Mouse (Mus musculus) stomach, postnatal 0 days (tissue): ENCODE data around the gene Matk. TPM values are rescaled to one million over a fixed set of nuclear protein-coding genes. Genes with fewer than 3 reads are reported as not detected.

Experiments
- ATAC-seq: fragments of 200-750 bp; cut with Nextera tagmentation; 2 replicates; pipeline ENCODE4 v1.8.0; 2017; ENCODE audit not compliant: low FRiP score, low TSS enrichment
- DNase-seq: peaks from one replicate; pipeline ENCODE4 v3.0.0-alpha.2; 2016; ENCODE audit warnings: low spot score
- H3K27ac ChIP-seq: fragments of 300-500 bp; sonication (generic); replicated peaks from 2 replicates; pipeline ENCODE4 v1.5.1; 2014; ENCODE audit warnings: mild to moderate bottlenecking, control low read depth
- H3K27me3 ChIP-seq: fragments of 300-500 bp; sonication (generic); 2 replicates; pipeline ENCODE4 v1.6.1; 2014; ENCODE audit warnings: low read length; ENCODE audit not compliant: control insufficient read depth, insufficient read depth
- H3K36me3 ChIP-seq: fragments of 300-500 bp; sonication (generic); 2 replicates; pipeline ENCODE4 v1.6.1; 2014; ENCODE audit warnings: low read length, mixed read lengths; ENCODE audit not compliant: control insufficient read depth, insufficient read depth
- H3K4me1 ChIP-seq: fragments of 300-500 bp; sonication (generic); replicated peaks from 2 replicates; pipeline ENCODE4 v1.6.1; 2014; ENCODE audit warnings: antibody characterized with exemption; ENCODE audit not compliant: control insufficient read depth, insufficient read depth
- H3K4me2 ChIP-seq: fragments of 300-500 bp; sonication (generic); replicated peaks from 2 replicates; pipeline ENCODE4 v1.6.1; 2014; ENCODE audit warnings: low read depth, mild to moderate bottlenecking, control low read depth, moderate library complexity
- H3K4me3 ChIP-seq: fragments of 300-500 bp; sonication (generic); 2 replicates; pipeline ENCODE4 v1.5.1; 2014; ENCODE audit warnings: low read depth, low read length, control low read depth
- H3K9ac ChIP-seq: fragments of 300-500 bp; sonication (generic); 2 replicates; pipeline ENCODE4 v1.6.1; 2014; ENCODE audit warnings: mild to moderate bottlenecking, low read length, control low read depth, mixed read lengths
- H3K9me3 ChIP-seq: fragments of 300-500 bp; sonication (generic); 2 replicates; pipeline ENCODE4 v1.6.1; 2016; ENCODE audit warnings: low read length; ENCODE audit not compliant: control insufficient read depth
- CTCF ChIP-seq: IDR thresholded peaks from 2 replicates; pipeline ENCODE4 v1.5.1; 2016; ENCODE audit warnings: antibody characterized with exemption, low read depth, mild to moderate bottlenecking, moderate library complexity
- EP300 ChIP-seq: optimal IDR thresholded peaks from 2 replicates; pipeline ENCODE3; 2016; ENCODE audit warnings: antibody characterized with exemption
- WGBS: fragments of 180-500 bp; shearing (Covaris S2); extraction: QIAGEN DNeasy Blood & Tissue Kit; methylation state at CpG from one replicate; pipeline ENCODE4 v1.1.7; 2014; 5-methylcytosine and 5-hydroxymethylcytosine counted together
- polyA plus RNA-seq: library from polyadenylated mRNA; unstranded; fragments of >200 nt; fragmentation: Nextera tagmentation; extraction: Ambion mirVana; gene quantifications from 2 replicates; pipeline ENCODE4 v1.2.1, GENCODE M21; 2015

The Matk gene
- polyA plus RNA-seq, 1 experiment from 2014 or later: 1.0 TPM

DNA sequence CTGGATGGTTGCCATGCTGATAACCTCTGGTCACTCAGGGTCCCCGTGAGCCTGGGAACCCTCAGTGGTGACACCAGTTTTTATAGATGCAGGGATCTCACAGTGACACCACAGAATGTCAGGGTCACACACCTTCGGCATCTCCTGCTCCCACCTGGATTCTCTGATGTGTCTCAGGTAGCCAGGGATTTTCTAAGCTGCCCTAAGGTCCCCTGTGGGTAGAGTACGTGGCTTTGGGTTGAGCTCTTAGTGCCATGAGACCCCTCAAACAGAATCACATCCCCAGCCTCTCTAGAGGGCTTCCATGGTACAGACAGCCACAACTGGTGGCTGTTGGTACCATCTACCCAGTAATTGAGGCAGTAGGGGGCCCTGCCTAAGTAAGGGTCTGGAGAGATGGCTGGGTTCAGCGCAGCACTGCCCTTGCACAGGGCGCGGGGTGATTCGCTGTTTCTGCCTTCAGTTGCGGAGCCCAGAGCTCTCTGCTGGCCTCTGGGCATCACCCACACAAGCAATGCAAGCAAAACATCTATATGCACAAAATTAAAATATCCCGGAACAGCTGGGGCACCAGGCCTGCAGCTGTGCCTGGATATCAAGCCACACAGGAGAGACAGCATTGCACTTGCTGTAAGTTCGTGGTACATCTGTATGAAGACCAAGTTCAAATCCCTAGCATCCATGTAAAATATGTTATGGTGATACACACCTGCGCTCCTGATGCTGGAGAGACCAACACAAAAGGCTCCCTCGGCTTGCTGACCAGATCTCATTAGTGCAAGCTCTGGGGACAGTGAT, 16.1 kb upstream of the Matk start:
- H3K27me3 ChIP-seq: no peaks in the 10 kb centered on the region
- H3K9ac ChIP-seq: no peak overlapping the region
- 86% methylated on average over 12 of the region's 12 CpGs for WGBS
- no peaks in the 10 kb centered on the region for H3K4me1 ChIP-seq
- DNase-seq (no peak), ATAC-seq (no peak)
- H3K4me3 ChIP-seq: no peak overlapping the region
- no peak overlapping the region for H3K4me2 ChIP-seq
- TF ChIP-seq EP300 (no peak), CTCF (no peak)
- no peak overlapping the region for H3K27ac ChIP-seq
- H3K36me3 ChIP-seq: no peaks in the 10 kb centered on the region
- H3K9me3 ChIP-seq: no peaks in the 10 kb centered on the region

DNA sequence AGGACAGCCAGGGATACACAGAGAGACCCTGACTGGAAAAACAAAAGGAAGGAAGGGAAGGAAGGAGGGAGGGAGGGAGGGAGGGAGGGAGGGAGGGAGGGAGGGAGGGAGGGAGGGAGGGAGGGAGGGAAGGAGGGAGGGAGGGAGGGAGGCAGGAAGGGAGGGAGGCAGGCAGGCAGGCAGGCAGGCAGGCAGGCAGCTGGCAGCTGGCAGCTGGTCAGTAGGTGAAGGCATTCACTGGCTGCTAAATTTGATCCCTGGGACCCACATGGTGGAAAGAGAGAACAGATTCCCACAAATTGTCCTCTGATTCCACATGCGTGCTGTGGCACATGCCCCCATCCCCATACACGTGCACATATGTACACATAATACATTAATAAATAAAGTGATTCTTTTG, 14.1 kb upstream of the Matk start:
- no peak for DNase-seq
- Histone ChIP-seq H3K4me3 (no peak overlapping the region), H3K9ac (no peak overlapping the region), H3K36me3 (no peaks in the 10 kb centered on the region), H3K9me3 (no peaks in the 10 kb centered on the region), H3K27ac (no peak overlapping the region), H3K4me2 (no peak overlapping the region), H3K4me1 (no peaks in the 10 kb centered on the region), H3K27me3 (no peaks in the 10 kb centered on the region)
- 70% methylated on average over 2 of the region's 2 CpGs for WGBS
- no peak for TF ChIP-seq CTCF
- no peak for TF ChIP-seq EP300
- no peak for ATAC-seq

DNA sequence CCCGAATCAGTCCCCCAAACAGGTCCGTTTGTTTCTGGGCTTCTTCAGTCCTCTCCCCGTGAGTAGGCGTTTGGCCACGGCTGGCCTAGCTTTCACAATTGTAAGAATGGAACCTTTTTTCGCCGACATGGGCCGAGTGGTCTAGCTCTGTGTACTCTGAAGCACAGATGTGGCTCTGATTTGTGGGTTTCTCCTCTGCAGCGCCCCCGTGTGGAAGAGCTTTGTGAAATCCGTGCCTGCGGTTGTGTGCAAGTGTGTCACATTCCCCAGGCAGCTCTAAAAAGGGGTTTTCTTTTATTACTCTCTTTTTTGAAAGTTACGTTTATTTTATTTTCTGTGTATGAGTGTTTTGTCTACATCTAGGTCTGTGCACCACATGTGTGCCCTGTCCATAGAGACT, 11.9 kb upstream of the Matk start:
- DNase-seq (peak; percentile 79), ATAC-seq (no peak)
- no peak overlapping the region for H3K4me2 ChIP-seq
- 31% methylated on average over 13 of the region's 13 CpGs for WGBS
- no peak overlapping the region for H3K9ac ChIP-seq
- H3K36me3 ChIP-seq: no peaks in the 10 kb centered on the region
- no peaks in the 10 kb centered on the region for H3K9me3 ChIP-seq
- H3K27ac ChIP-seq: no peak overlapping the region
- H3K4me1 ChIP-seq: no peaks in the 10 kb centered on the region
- TF ChIP-seq CTCF (peak; percentile 79), EP300 (no peak)
- H3K4me3 ChIP-seq: no peak overlapping the region
- H3K27me3 ChIP-seq: no peaks in the 10 kb centered on the region

DNA sequence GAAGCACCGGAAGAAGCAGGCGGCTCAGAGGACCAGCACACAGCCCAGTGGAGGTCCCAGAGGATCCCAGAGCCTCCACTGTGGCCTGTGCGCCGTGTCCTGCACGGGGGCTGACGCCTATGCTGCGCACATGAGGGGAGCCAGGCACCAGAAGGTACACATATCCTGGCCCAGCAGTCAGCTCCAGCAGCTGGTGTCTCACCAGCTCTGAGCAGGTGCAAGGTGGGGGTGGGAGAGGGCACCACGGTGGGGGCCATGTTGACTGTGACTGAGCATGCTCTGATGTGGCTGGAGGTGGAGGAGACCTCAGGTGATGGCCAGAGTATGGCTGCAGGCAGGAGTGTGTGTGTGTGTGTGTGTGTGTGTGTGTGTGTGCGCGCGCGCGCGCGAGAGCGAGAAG, 10.7 kb upstream of the Matk start:
- no peak for DNase-seq
- Histone ChIP-seq H3K9me3 (no peaks in the 10 kb centered on the region), H3K27ac (no peak overlapping the region), H3K9ac (no peak overlapping the region), H3K4me1 (no peaks in the 10 kb centered on the region), H3K36me3 (no peaks in the 10 kb centered on the region), H3K4me2 (no peak overlapping the region), H3K27me3 (no peaks in the 10 kb centered on the region), H3K4me3 (no peak overlapping the region)
- ATAC-seq: no peak
- 93% methylated on average over 16 of the region's 16 CpGs for WGBS
- TF ChIP-seq EP300 (no peak), CTCF (no peak)

DNA sequence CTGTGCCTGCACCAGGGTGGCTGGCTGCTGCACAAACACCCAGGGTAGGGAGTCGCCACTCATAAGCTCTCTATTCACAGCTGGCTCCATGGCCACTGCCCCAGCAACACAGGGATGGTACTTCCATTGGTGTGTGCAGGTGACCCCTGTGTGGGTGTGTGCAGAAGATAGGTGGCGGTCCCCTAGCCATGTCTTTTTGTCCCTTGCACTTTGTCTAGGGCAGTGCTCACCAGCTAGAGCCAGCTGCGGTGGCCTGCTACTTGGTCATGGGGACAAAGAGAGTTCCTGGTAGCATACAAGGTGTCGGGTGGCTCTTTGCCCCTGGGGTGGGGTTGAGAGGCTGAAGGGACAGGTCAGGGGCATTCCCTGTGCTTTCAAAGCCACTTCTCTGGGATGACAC, 8.6 kb upstream of the Matk start:
- DNase-seq (no peak), ATAC-seq (peak; percentile 19; the same call in 1 of the 2 replicates)
- Histone ChIP-seq H3K4me2 (no peak overlapping the region), H3K9me3 (no peaks in the 10 kb centered on the region), H3K4me3 (no peak overlapping the region), H3K36me3 (no peaks in the 10 kb centered on the region), H3K4me1 (no peaks in the 10 kb centered on the region), H3K27me3 (no peaks in the 10 kb centered on the region), H3K9ac (no peak overlapping the region), H3K27ac (no peak overlapping the region)
- WGBS: 75% methylated on average over 4 of the region's 4 CpGs
- TF ChIP-seq EP300 (no peak), CTCF (no peak)

- no peaks in the 10 kb centered on the region for H3K4me1 ChIP-seq
- H3K27me3 ChIP-seq: no peaks in the 10 kb centered on the region
- no peak overlapping the region for H3K9ac ChIP-seq
- no peaks in the 10 kb centered on the region for H3K36me3 ChIP-seq
- no peak overlapping the region for H3K27ac ChIP-seq
- peak; percentile 89 for DNase-seq
- H3K9me3 ChIP-seq: no peaks in the 10 kb centered on the region
- no peak overlapping the region for H3K4me2 ChIP-seq
- WGBS: 9% methylated on average over 17 of the region's 17 CpGs
- H3K4me3 ChIP-seq: no peak overlapping the region
- ATAC-seq: peak; percentile 63
- TF ChIP-seq CTCF (peak; percentile 95), EP300 (no peak)
Observed at GRCm38 (mm10) chr10:81244595-81244994, 8.1 kb upstream of the Matk start.
